Mouse (Mus musculus) thymus, postnatal 25 days (tissue): ENCODE results near the gene Ccdc40.

ENCODE experiments used
- DNase-seq: peaks from one replicate; pipeline ENCODE4 v3.0.0; 2022

Gene Ccdc40

GRCm38 (mm10) chr11:119209371-119210025 lies 18.9 kb upstream of the Ccdc40 start:
- no peak for DNase-seq

GRCm38 (mm10) chr11:119210321-119211100 lies 17.9 kb upstream of the Ccdc40 start:
- no peak for DNase-seq

- no peak for DNase-seq
Measured at GRCm38 (mm10) chr11:119211604-119212309, 16.6 kb upstream of the Ccdc40 start.

- DNase-seq = no peak
Measured at GRCm38 (mm10) chr11:119213166-119213885, 15.0 kb upstream of the Ccdc40 start.

- no peak for DNase-seq
Measured at GRCm38 (mm10) chr11:119215038-119215904, 13.1 kb upstream of the Ccdc40 start.

GRCm38 (mm10) chr11:119215905-119216507 lies 12.4 kb upstream of the Ccdc40 start:
- peak; percentile 27 for DNase-seq

- DNase-seq = no peak
Measured at GRCm38 (mm10) chr11:119217861-119218260, 10.5 kb upstream of the Ccdc40 start.

- DNase-seq = no peak
Measured at GRCm38 (mm10) chr11:119219816-119220465, 8.4 kb upstream of the Ccdc40 start.

- DNase-seq = no peak
Measured at GRCm38 (mm10) chr11:119221812-119222510, 6.4 kb upstream of the Ccdc40 start.

- no peak for DNase-seq
Measured at GRCm38 (mm10) chr11:119223124-119223890, 5.1 kb upstream of the Ccdc40 start.

- DNase-seq = no peak
Measured at GRCm38 (mm10) chr11:119224926-119225325, 3.4 kb upstream of the Ccdc40 start.

GRCm38 (mm10) chr11:119225634-119226033 lies 2.7 kb upstream of the Ccdc40 start:
- DNase-seq = no peak

GRCm38 (mm10) chr11:119227591-119227990 lies 781 bp upstream of the Ccdc40 start:
- no peak for DNase-seq

- peak; percentile 53 for DNase-seq
Measured at GRCm38 (mm10) chr11:119228846-119229626, 664 bp downstream of the Ccdc40 start.

GRCm38 (mm10) chr11:119234770-119235169 lies 6.4 kb downstream of the Ccdc40 start:
- no peak for DNase-seq

GRCm38 (mm10) chr11:119235596-119235995 lies 7.2 kb downstream of the Ccdc40 start:
- peak; percentile 79 for DNase-seq

GRCm38 (mm10) chr11:119236354-119236753 lies 8.0 kb downstream of the Ccdc40 start:
- no peak for DNase-seq

GRCm38 (mm10) chr11:119237007-119237406 lies 8.6 kb downstream of the Ccdc40 start:
- no peak for DNase-seq
